Mouse (Mus musculus) small intestine, adult 2 months (tissue): Measurements from ENCODE around the gene Ddx19b.

Experiments used
- CTCF ChIP-seq: fragments of 200-500 bp; IDR thresholded peaks from 2 replicates; pipeline ENCODE4 v1.5.1; 2012; ENCODE audit warnings: low read depth, mild to moderate bottlenecking, control low read depth, inconsistent platforms, low read length, moderate library complexity, mixed read lengths; ENCODE audit not compliant: insufficient replicate concordance, insufficient read length; ENCODE audit errors: extremely low read depth
- POLR2A ChIP-seq: fragments of 200-500 bp; IDR thresholded peaks from 2 replicates; pipeline ENCODE4 v1.6.1; 2012; ENCODE audit warnings: low read depth, mild to moderate bottlenecking, control low read depth, inconsistent platforms, low read length, moderate library complexity

DNA sequence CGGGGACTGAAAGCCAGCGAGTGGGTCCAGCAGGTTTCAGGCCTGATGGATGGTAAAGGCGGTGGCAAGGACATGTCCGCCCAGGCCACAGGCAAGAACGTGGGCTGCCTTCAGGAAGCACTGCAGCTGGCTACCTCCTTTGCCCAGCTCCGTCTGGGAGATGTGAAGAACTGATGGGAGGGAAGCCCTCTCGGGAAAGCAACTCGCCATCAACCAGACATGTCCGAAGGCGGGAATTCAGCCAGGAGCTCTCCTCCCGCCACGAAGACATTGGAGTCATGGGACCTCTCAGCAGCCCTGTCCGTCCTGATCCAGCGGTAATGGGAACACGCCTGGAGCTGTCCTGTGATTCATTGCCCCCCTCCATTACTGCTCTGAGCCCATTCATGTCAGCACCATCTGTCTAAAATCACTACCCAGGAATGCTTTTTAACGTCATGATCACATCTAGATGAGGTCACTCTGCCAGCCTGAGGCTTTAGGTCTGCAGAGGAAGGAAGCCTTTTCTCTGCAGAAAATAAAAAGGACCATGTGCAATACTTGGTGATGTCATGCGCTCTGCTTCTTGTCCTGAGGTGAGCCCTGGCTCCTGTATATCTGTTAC lies 23.6 kb upstream of the Ddx19b start:
- TF ChIP-seq CTCF (no peak), POLR2A (no peak)
